Mouse (Mus musculus) MEL (cell line): Measurements from ENCODE around the gene Sh3rf3.

Experiments
- CTCF ChIP-seq, 3 experiments: IDR thresholded peaks in 2 of 3; conservative IDR thresholded peaks in 1 of 3; 2 replicates each; pipeline ENCODE4 v1.5.1; 2011 to 2012; ENCODE audit warnings: low read length in 3 of 3, low read depth in 2 of 3, mild to moderate bottlenecking in 2 of 3, improper control_type of control experiment in 1 of 3, inconsistent platforms in 1 of 3, mixed read lengths in 1 of 3, moderate library complexity in 1 of 3; ENCODE audit not compliant: control insufficient read depth in 1 of 3, insufficient read depth in 1 of 3, poor library complexity in 1 of 3, severe bottlenecking in 1 of 3
- E2F4 ChIP-seq: IDR thresholded peaks from 2 replicates; pipeline ENCODE4 v1.6.1; 2011; ENCODE audit warnings: low read depth, low read length, improper control_type of control experiment, borderline replicate concordance
- EP300 ChIP-seq, 2 experiments: IDR thresholded peaks; 2 replicates each; pipeline ENCODE4 v1.6.1; 2011; ENCODE audit warnings: improper control_type of control experiment in 2 of 2, low read length in 2 of 2, low read depth in 1 of 2, mild to moderate bottlenecking in 1 of 2
- ETS1 ChIP-seq: IDR thresholded peaks from 2 replicates; pipeline ENCODE4 v1.6.1; 2012; ENCODE audit warnings: low read depth, mild to moderate bottlenecking, inconsistent platforms, low read length, improper control_type of control experiment, moderate library complexity
- HCFC1 ChIP-seq: IDR thresholded peaks from 2 replicates; pipeline ENCODE4 v1.6.1; 2012; ENCODE audit warnings: low read depth, mild to moderate bottlenecking, inconsistent platforms, low read length, improper control_type of control experiment, moderate library complexity
- MAX ChIP-seq: IDR thresholded peaks from 2 replicates; pipeline ENCODE4 v1.6.1; 2011; ENCODE audit warnings: low read length, improper control_type of control experiment
- MAZ ChIP-seq: IDR thresholded peaks from 2 replicates; pipeline ENCODE4 v1.6.1; 2012; ENCODE audit warnings: low read depth, mild to moderate bottlenecking, inconsistent platforms, low read length, improper control_type of control experiment
- MEF2A ChIP-seq: IDR thresholded peaks from 2 replicates; pipeline ENCODE4 v1.6.1; 2014; ENCODE audit warnings: low read depth, mild to moderate bottlenecking, inconsistent platforms, low read length, improper control_type of control experiment; ENCODE audit not compliant: poor library complexity, insufficient replicate concordance, severe bottlenecking; ENCODE audit errors: extremely low read depth
- NRF1 ChIP-seq: IDR thresholded peaks from 2 replicates; pipeline ENCODE4 v1.6.1; 2014; ENCODE audit warnings: low read depth, mild to moderate bottlenecking, inconsistent platforms, low read length, improper control_type of control experiment, moderate library complexity; ENCODE audit not compliant: poor library complexity, insufficient read depth, severe bottlenecking
- SIN3A ChIP-seq: IDR thresholded peaks from 2 replicates; pipeline ENCODE4 v1.6.1; 2012; ENCODE audit warnings: low read length, improper control_type of control experiment, inconsistent platforms

DNA sequence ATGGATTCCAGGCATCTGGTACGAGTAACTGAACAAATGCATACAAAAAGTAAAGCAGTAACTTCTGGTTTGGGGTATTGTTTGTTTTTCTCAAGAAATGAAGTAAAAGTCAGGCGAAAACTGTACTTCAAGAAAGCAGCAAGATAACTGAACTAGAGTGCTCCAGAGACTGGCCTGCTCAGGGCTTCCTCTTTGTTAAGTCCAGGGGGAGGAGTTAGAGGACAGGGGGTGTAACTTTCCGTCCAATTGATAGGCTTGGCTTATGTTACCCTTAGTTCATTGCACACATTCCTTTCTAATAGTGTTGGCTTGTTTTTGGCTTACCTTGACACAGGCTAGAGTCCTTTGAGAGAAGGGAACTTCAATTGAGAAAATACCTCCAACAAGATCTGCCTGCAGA lies 345.5 kb downstream of the Sh3rf3 start:
- TF ChIP-seq CTCF (IDR thresholded peaks at IDR 0.05 in 2 of 3, conservative IDR thresholded peaks at IDR 0.05 in 1 of 3; ENCODE audit: control insufficient read depth in 1 of 3, insufficient read depth in 1 of 3, low read depth in 2 of 3, low read length in 3 of 3, poor library complexity in 1 of 3, severe bottlenecking in 1 of 3) (no peak), ETS1 (no peak), MAZ (no peak), MAX (no peak), MEF2A (no peak), EP300 (IDR thresholded peaks at IDR 0.05; ENCODE audit: low read depth in 1 of 2, low read length in 2 of 2) (no peak), E2F4 (no peak), HCFC1 (no peak), SIN3A (no peak), NRF1 (no peak)
